Mouse (Mus musculus) erythroblast, adult 5-6 weeks (primary cell): ENCODE data around the gene Csnk1e. TPM values are rescaled to one million over a fixed set of nuclear protein-coding genes. Genes with fewer than 3 reads are reported as not detected.

Source experiments
- ATAC-seq: replicated peaks from 2 replicates; pipeline ENCODE4 v1.8.0; 2016; ENCODE audit warnings: moderate number of reproducible peaks, mild to moderate bottlenecking, moderate TSS enrichment, inconsistent platforms; ENCODE audit not compliant: poor library complexity, low FRiP score, severe bottlenecking
- total RNA-seq, 2 experiments: library from RNA; stranded (forward) in 1 of 2; stranded (reverse) in 1 of 2; fragments of 150-400 nt in 1 of 2; fragments of 200-764, 138-1000 nt in 1 of 2; gene quantifications; 2 replicates each; pipeline versions ENCODE4 v1.2.3 to v1.2.4; 2015 to 2017; ENCODE audit warnings: low replicate concordance in 2 of 2

The Csnk1e gene
- total RNA-seq, 2 experiments from 2014 or later: 14.6 to 16.3 TPM

- ATAC-seq: no peak
Measured at GRCm38 (mm10) chr15:79370281-79370843, 85.0 kb downstream of the Csnk1e start.

GRCm38 (mm10) chr15:79369452-79370280 lies 85.7 kb downstream of the Csnk1e start:
- no peak for ATAC-seq

GRCm38 (mm10) chr15:79368861-79369440 lies 86.4 kb downstream of the Csnk1e start:
- no peak for ATAC-seq

GRCm38 (mm10) chr15:79368313-79368811 lies 87.0 kb downstream of the Csnk1e start:
- no peak for ATAC-seq

Other genes starting within 250 kb of the Csnk1e start
- 1.3 TPM in 1 of 2 replicates, not detected in the other for gene Pick1, start 226.4 kb downstream of the Csnk1e start, total RNA-seq (2015; ENCODE audit: low replicate concordance)
- 1.3 and 4.9 TPM in 2 replicates for gene Pick1, start 226.4 kb downstream of the Csnk1e start, total RNA-seq (2017; ENCODE audit: low replicate concordance)
- not detected in 2 replicates for gene Gm49486, start 226.2 kb downstream of the Csnk1e start, total RNA-seq (2015; ENCODE audit: low replicate concordance)
- gene Gm49486, start 226.2 kb downstream of the Csnk1e start, total RNA-seq (2017; ENCODE audit: low replicate concordance): not detected in 2 replicates
- gene Slc16a8, start 200.8 kb downstream of the Csnk1e start, total RNA-seq (2015; ENCODE audit: low replicate concordance): not detected in 2 replicates
- gene Slc16a8, start 200.8 kb downstream of the Csnk1e start, total RNA-seq (2017; ENCODE audit: low replicate concordance): not detected in 2 replicates
- not detected in 2 replicates for gene Baiap2l2, start 170.0 kb downstream of the Csnk1e start, total RNA-seq (2015; ENCODE audit: low replicate concordance)
- gene Baiap2l2, start 170.0 kb downstream of the Csnk1e start, total RNA-seq (2017; ENCODE audit: low replicate concordance): not detected in 2 replicates
- 1.9 and 4.6 TPM in 2 replicates for gene Pla2g6, start 127.2 kb downstream of the Csnk1e start, total RNA-seq (2015; ENCODE audit: low replicate concordance)
- gene Pla2g6, start 127.2 kb downstream of the Csnk1e start, total RNA-seq (2017; ENCODE audit: low replicate concordance): 4.0 and 4.9 TPM in 2 replicates
- not detected in 2 replicates for gene Maff, start 108.9 kb downstream of the Csnk1e start, total RNA-seq (2015; ENCODE audit: low replicate concordance)
- gene Maff, start 108.9 kb downstream of the Csnk1e start, total RNA-seq (2017; ENCODE audit: low replicate concordance): not detected in 2 replicates
- gene Tmem184b, start 52.0 kb downstream of the Csnk1e start, total RNA-seq (2015; ENCODE audit: low replicate concordance): 4.8 and 5.2 TPM in 2 replicates
- 2.6 and 9.4 TPM in 2 replicates for gene Tmem184b, start 52.0 kb downstream of the Csnk1e start, total RNA-seq (2017; ENCODE audit: low replicate concordance)
- not detected in 2 replicates for gene Kcnj4, start 49.7 kb upstream of the Csnk1e start, total RNA-seq (2015; ENCODE audit: low replicate concordance)
- not detected in 2 replicates for gene Kcnj4, start 49.7 kb upstream of the Csnk1e start, total RNA-seq (2017; ENCODE audit: low replicate concordance)
- not detected in 2 replicates for gene Kdelr3, start 60.8 kb upstream of the Csnk1e start, total RNA-seq (2015; ENCODE audit: low replicate concordance)
- gene Kdelr3, start 60.8 kb upstream of the Csnk1e start, total RNA-seq (2017; ENCODE audit: low replicate concordance): not detected in 2 replicates
- 58.0 and 58.7 TPM in 2 replicates for gene Ddx17, start 91.2 kb upstream of the Csnk1e start, total RNA-seq (2015; ENCODE audit: low replicate concordance)
- gene Ddx17, start 91.2 kb upstream of the Csnk1e start, total RNA-seq (2017; ENCODE audit: low replicate concordance): 96.5 and 123 TPM in 2 replicates
- gene Dmc1, start 149.5 kb upstream of the Csnk1e start, total RNA-seq (2015; ENCODE audit: low replicate concordance): 0.42 and 6.7 TPM in 2 replicates
- 2.0 TPM in 2 replicates for gene Dmc1, start 149.5 kb upstream of the Csnk1e start, total RNA-seq (2017; ENCODE audit: low replicate concordance)
- gene Fam227a, start 203.4 kb upstream of the Csnk1e start, total RNA-seq (2015; ENCODE audit: low replicate concordance): 3.3 and 3.5 TPM in 2 replicates
- gene Fam227a, start 203.4 kb upstream of the Csnk1e start, total RNA-seq (2017; ENCODE audit: low replicate concordance): 0.70 and 5.0 TPM in 2 replicates
- 0.77 and 4.4 TPM in 2 replicates for gene Cby1, start 203.6 kb upstream of the Csnk1e start, total RNA-seq (2015; ENCODE audit: low replicate concordance)
- 5.3 and 16.6 TPM in 2 replicates for gene Cby1, start 203.6 kb upstream of the Csnk1e start, total RNA-seq (2017; ENCODE audit: low replicate concordance)
- gene Tomm22, start 215.3 kb upstream of the Csnk1e start, total RNA-seq (2015; ENCODE audit: low replicate concordance): 40.9 and 49.3 TPM in 2 replicates
- 26.8 and 57.8 TPM in 2 replicates for gene Tomm22, start 215.3 kb upstream of the Csnk1e start, total RNA-seq (2017; ENCODE audit: low replicate concordance)
- 6.0 and 6.7 TPM in 2 replicates for gene Josd1, start 232.4 kb upstream of the Csnk1e start, total RNA-seq (2015; ENCODE audit: low replicate concordance)
- 9.1 and 9.2 TPM in 2 replicates for gene Josd1, start 232.4 kb upstream of the Csnk1e start, total RNA-seq (2017; ENCODE audit: low replicate concordance)
- 14.4 and 35.2 TPM in 2 replicates for gene Gtpbp1, start 235.3 kb upstream of the Csnk1e start, total RNA-seq (2015; ENCODE audit: low replicate concordance)
- gene Gtpbp1, start 235.3 kb upstream of the Csnk1e start, total RNA-seq (2017; ENCODE audit: low replicate concordance): 23.6 and 31.2 TPM in 2 replicates